Mouse (Mus musculus): ENCODE measurements around the gene Hist1h4a.
A peak's percentile ranks its signal among the peaks of the same experiment; 100 is the strongest.

Gene Hist1h4a

GRCm38 (mm10) chr13:23757921-23758320, 3.1 kb downstream of the Hist1h4a start:
- no peak for DNase-seq

GRCm38 (mm10) chr13:23757211-23757773, 3.7 kb downstream of the Hist1h4a start:
- DNase-seq: no peak

- DNase-seq: peak; percentile 83
These were observed 4.2 kb downstream of the Hist1h4a start, which contains the start of gene Hist1h4b for GRCm38 (mm10) chr13:23756790-23757189. TSS of gene Hist1h4b (plus strand) at chr13:23757013.

GRCm38 (mm10) chr13:23755000-23755399, 6.0 kb downstream of the Hist1h4a start:
- no peak for DNase-seq

GRCm38 (mm10) chr13:23753314-23754078, 7.5 kb downstream of the Hist1h4a start:
- DNase-seq: no peak

- no peak for DNase-seq
These were observed 8.3 kb downstream of the Hist1h4a start for GRCm38 (mm10) chr13:23752742-23753172.

GRCm38 (mm10) chr13:23752067-23752741, 8.8 kb downstream of the Hist1h4a start, which contains the start of gene Hist1h3b:
TSS of gene Hist1h3b (plus strand) at chr13:23752267.
- DNase-seq: peak; percentile 80

GRCm38 (mm10) chr13:23751478-23751956, 9.5 kb downstream of the Hist1h4a start:
- no peak for DNase-seq

- peak; percentile 45 for DNase-seq
These were observed 10.1 kb downstream of the Hist1h4a start, which contains the start of gene Hist1h2ab for GRCm38 (mm10) chr13:23750839-23751477. TSS of gene Hist1h2ab (plus strand) at chr13:23751126.

GRCm38 (mm10) chr13:23749563-23750121, 11.4 kb downstream of the Hist1h4a start:
- no peak for DNase-seq

GRCm38 (mm10) chr13:23747892-23748288, 13.1 kb downstream of the Hist1h4a start:
- no peak for DNase-seq

GRCm38 (mm10) chr13:23747081-23747891, 13.7 kb downstream of the Hist1h4a start:
- DNase-seq: no peak

GRCm38 (mm10) chr13:23746201-23747080, 14.6 kb downstream of the Hist1h4a start, which contains the start of gene Hist1h2bb:
TSS of gene Hist1h2bb (plus strand) at chr13:23746734.
- DNase-seq: peak; percentile 73

GRCm38 (mm10) chr13:23745381-23746161, 15.5 kb downstream of the Hist1h4a start, which contains the start of gene Hist1h3c:
TSS of gene Hist1h3c (minus strand) at chr13:23745602.
- DNase-seq: peak; percentile 81

GRCm38 (mm10) chr13:23744421-23745380, 16.3 kb downstream of the Hist1h4a start:
- DNase-seq: no peak

- no peak for DNase-seq
These were observed 17.1 kb downstream of the Hist1h4a start for GRCm38 (mm10) chr13:23743963-23744362.

GRCm38 (mm10) chr13:23743215-23743614, 17.8 kb downstream of the Hist1h4a start:
- DNase-seq: no peak

GRCm38 (mm10) chr13:23742007-23742406, 19.0 kb downstream of the Hist1h4a start:
- no peak for DNase-seq
